Mouse (Mus musculus) liver, adult 2 months (tissue): Measurements from ENCODE around the gene Klrk1. TPM values are rescaled to one million over a fixed set of nuclear protein-coding genes. Genes with fewer than 3 reads are reported as not detected.

ENCODE experiments used
- DNase-seq: peaks from one replicate; pipeline ENCODE4 v3.0.0-alpha.2; 2011; ENCODE audit warnings: low read depth, low spot score; ENCODE audit errors: extremely low read depth
- H3K27ac ChIP-seq: fragments of 200-500 bp; replicated peaks from 2 replicates; pipeline ENCODE4 v1.5.1; 2012; ENCODE audit warnings: low read depth, mild to moderate bottlenecking, control low read depth, inconsistent platforms, low read length; ENCODE audit not compliant: insufficient read depth
- H3K27me3 ChIP-seq: fragments of 200-500 bp; 2 replicates; pipeline ENCODE4 v1.6.1; 2012; ENCODE audit warnings: mild to moderate bottlenecking, moderate library complexity, low read length, inconsistent platforms; ENCODE audit not compliant: control insufficient read depth, insufficient read depth
- H3K36me3 ChIP-seq: fragments of 200-500 bp; 2 replicates; pipeline ENCODE4 v1.6.1; 2012; ENCODE audit warnings: low read length, inconsistent platforms; ENCODE audit not compliant: control insufficient read depth, insufficient read depth
- H3K4me1 ChIP-seq: fragments of 200-500 bp; 2 replicates; pipeline ENCODE4 v1.6.1; 2011; ENCODE audit warnings: low read length; ENCODE audit not compliant: control insufficient read depth, insufficient read depth
- H3K4me3 ChIP-seq: fragments of 200-500 bp; 2 replicates; pipeline ENCODE4 v1.5.1; 2011; ENCODE audit warnings: low read depth, mild to moderate bottlenecking, control low read depth, low read length, moderate library complexity; ENCODE audit not compliant: insufficient read depth
- H3K79me2 ChIP-seq: fragments of 200-500 bp; 2 replicates; pipeline ENCODE4 v1.6.1; 2012; ENCODE audit warnings: inconsistent platforms, mild to moderate bottlenecking, low read length, moderate library complexity; ENCODE audit not compliant: control insufficient read depth, insufficient read depth
- H3K9ac ChIP-seq: fragments of 200-500 bp; 2 replicates; pipeline ENCODE4 v1.6.1; 2012; ENCODE audit warnings: low read depth, mild to moderate bottlenecking, control low read depth, inconsistent platforms, low read length
- CTCF ChIP-seq: fragments of 200-500 bp; IDR thresholded peaks from 2 replicates; pipeline ENCODE4 v1.5.1; 2011; ENCODE audit warnings: low read depth, low read length, control low read depth
- POLR2A ChIP-seq: fragments of 200-500 bp; IDR thresholded peaks from 2 replicates; pipeline ENCODE4 v1.6.1; 2011; ENCODE audit warnings: low read length, control low read depth; ENCODE audit not compliant: insufficient read depth; ENCODE audit errors: extremely low read depth
- WGBS: fragments of 180-500 bp; shearing (Covaris S2); methylation state at CpG from one replicate; pipeline ENCODE4 v1.1.7; 2018; 5-methylcytosine and 5-hydroxymethylcytosine counted together
- polyA plus RNA-seq: library from polyadenylated mRNA; depleted of rRNA; stranded (reverse); fragments of >200 nt; gene quantifications from 2 replicates; pipeline ENCODE4 v1.2.3, GENCODE M21; 2012; rRNA removed
- total RNA-seq: library from RNA; depleted of rRNA; stranded (reverse); fragments of >200 nt; gene quantifications from 2 replicates; pipeline ENCODE4 v1.2.3, GENCODE M21; 2014; rRNA removed

Klrk1 gene
- total and polyA plus RNA-seq, 2 experiments, result 0.23 to 3.3 TPM

DNA sequence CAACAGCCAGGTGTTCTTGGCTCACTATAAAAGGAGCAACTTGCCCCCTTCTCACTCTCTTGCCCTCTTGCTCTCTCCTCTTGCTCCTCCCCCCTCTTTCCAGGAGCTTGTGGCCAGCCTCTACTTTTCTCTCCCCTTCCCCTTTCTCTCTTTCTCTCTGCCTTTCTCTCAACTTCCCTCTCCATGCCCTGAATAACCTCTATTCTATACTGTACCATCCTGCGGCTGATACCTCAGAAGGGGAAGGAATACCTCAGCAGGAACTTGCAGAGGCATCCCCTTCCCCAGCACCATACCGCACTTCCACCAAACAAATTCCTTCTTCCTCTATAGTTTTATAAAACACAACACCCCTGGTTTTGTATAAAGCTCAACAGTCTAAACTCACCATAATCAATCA lies 58.4 kb downstream of the Klrk1 start:
- no peak overlapping the region for H3K4me3 ChIP-seq
- no peak overlapping the region for H3K9ac ChIP-seq
- H3K36me3 ChIP-seq, result no peaks in the 10 kb centered on the region
- no peak overlapping the region for H3K27ac ChIP-seq
- no peaks in the 10 kb centered on the region for H3K27me3 ChIP-seq
- TF ChIP-seq POLR2A, result no peak
- TF ChIP-seq CTCF, result no peak
- H3K79me2 ChIP-seq, result no peaks in the 10 kb centered on the region
- no peak for DNase-seq
- H3K4me1 ChIP-seq, result no peaks in the 10 kb centered on the region
- 79% methylated on average over 2 of the region's 2 CpGs for WGBS

Other genes with a start within 250 kb of the Klrk1 start
- gene Clec12b, start 238.0 kb downstream of the Klrk1 start, total RNA-seq, result not detected in 2 replicates
- not detected in 2 replicates for gene Clec12b, start 238.0 kb downstream of the Klrk1 start, polyA plus RNA-seq
- 23.2 and 24.2 TPM in 2 replicates for gene Clec1b, start 226.6 kb downstream of the Klrk1 start, total RNA-seq
- gene Clec1b, start 226.6 kb downstream of the Klrk1 start, polyA plus RNA-seq, result 1.7 and 3.7 TPM in 2 replicates
- 2.8 and 2.9 TPM in 2 replicates for gene Clec9a, start 215.0 kb downstream of the Klrk1 start, total RNA-seq
- gene Clec9a, start 215.0 kb downstream of the Klrk1 start, polyA plus RNA-seq, result 0.44 and 0.86 TPM in 2 replicates
- gene Clec1a, start 171.9 kb downstream of the Klrk1 start, total RNA-seq, result 3.2 and 3.5 TPM in 2 replicates
- 0.20 and 0.34 TPM in 2 replicates for gene Clec1a, start 171.9 kb downstream of the Klrk1 start, polyA plus RNA-seq
- gene Olr1, start 116.7 kb downstream of the Klrk1 start, total RNA-seq, result 0.07 TPM in 1 of 2 replicates, not detected in the other
- not detected in 2 replicates for gene Olr1, start 116.7 kb downstream of the Klrk1 start, polyA plus RNA-seq
- not detected in 2 replicates for gene Tmem52b, start 111.3 kb downstream of the Klrk1 start, total RNA-seq
- not detected in 2 replicates for gene Tmem52b, start 111.3 kb downstream of the Klrk1 start, polyA plus RNA-seq
- 355 and 458 TPM in 2 replicates for gene Gabarapl1, start 90.7 kb downstream of the Klrk1 start, total RNA-seq
- gene Gabarapl1, start 90.7 kb downstream of the Klrk1 start, polyA plus RNA-seq, result 318 and 321 TPM in 2 replicates
- 0.20 and 0.28 TPM in 2 replicates for gene Klre1, start 46.0 kb downstream of the Klrk1 start, total RNA-seq
- gene Klre1, start 46.0 kb downstream of the Klrk1 start, polyA plus RNA-seq, result 0.07 and 0.10 TPM in 2 replicates
- gene Klrd1, start 32.1 kb downstream of the Klrk1 start, total RNA-seq, result 0.83 and 1.3 TPM in 2 replicates
- gene Klrd1, start 32.1 kb downstream of the Klrk1 start, polyA plus RNA-seq, result 0.13 and 0.14 TPM in 2 replicates
- gene Klrc3, start 19.5 kb upstream of the Klrk1 start, total RNA-seq, result not detected in 2 replicates
- not detected in 2 replicates for gene Klrc3, start 19.5 kb upstream of the Klrk1 start, polyA plus RNA-seq
- gene Klrc2, start 36.8 kb upstream of the Klrk1 start, total RNA-seq, result 0.65 and 0.81 TPM in 2 replicates
- not detected in 2 replicates for gene Klrc2, start 36.8 kb upstream of the Klrk1 start, polyA plus RNA-seq
- gene Klrc1, start 55.1 kb upstream of the Klrk1 start, total RNA-seq, result 1.7 and 2.2 TPM in 2 replicates
- 0.07 and 0.20 TPM in 2 replicates for gene Klrc1, start 55.1 kb upstream of the Klrk1 start, polyA plus RNA-seq
- 0.28 TPM in 1 of 2 replicates, not detected in the other for gene Klri1, start 93.3 kb upstream of the Klrk1 start, total RNA-seq
- gene Klri1, start 93.3 kb upstream of the Klrk1 start, polyA plus RNA-seq, result not detected in 2 replicates
- 0.07 and 0.09 TPM in 2 replicates for gene Klri2, start 116.6 kb upstream of the Klrk1 start, total RNA-seq
- gene Klri2, start 116.6 kb upstream of the Klrk1 start, polyA plus RNA-seq, result not detected in 2 replicates
- gene Gm156, start 160.4 kb upstream of the Klrk1 start, total RNA-seq, result not detected in 2 replicates
- not detected in 2 replicates for gene Gm156, start 160.4 kb upstream of the Klrk1 start, polyA plus RNA-seq
- gene Gm17631, start 238.8 kb upstream of the Klrk1 start, total RNA-seq, result not detected in 2 replicates
- not detected in 2 replicates for gene Gm17631, start 238.8 kb upstream of the Klrk1 start, polyA plus RNA-seq